Mouse (Mus musculus): ENCODE results near the gene Sowahc. TPM values are rescaled to one million over a fixed set of nuclear protein-coding genes. Genes with fewer than 3 reads are reported as not detected.
A peak's percentile ranks its signal among the peaks of the same experiment; 100 is the strongest.

The Sowahc gene
- polyA plus RNA-seq, 1 experiment from 2014 or later: 2.5 TPM

DNA sequence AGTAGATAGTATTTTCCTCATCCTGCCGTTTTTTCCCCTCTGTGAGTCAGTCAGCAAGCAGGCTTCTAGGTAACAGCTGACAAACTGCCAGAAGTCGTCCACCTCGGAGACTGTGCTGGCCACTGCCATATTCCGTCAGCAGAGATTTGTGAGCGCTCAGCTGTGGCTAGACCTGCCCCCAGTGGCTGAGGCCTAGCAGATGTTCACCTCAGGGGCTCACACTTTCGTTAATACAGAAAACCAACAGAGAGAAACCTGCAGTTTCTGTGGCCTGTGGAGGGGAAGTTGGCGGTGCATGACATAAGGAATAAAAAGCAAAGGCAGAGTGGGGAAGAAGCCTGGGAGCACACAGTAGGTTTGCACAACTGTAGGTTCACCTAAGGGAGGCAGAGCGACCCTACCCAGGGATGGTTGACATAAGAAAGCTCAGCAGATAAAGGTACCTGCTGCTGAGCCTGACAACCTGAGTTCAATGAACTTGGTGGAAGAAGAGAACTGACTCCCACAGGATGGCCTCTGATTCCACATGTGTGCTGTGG, 31.9 kb downstream of the Sowahc start:
- no peak overlapping the region for H3K4me3 ChIP-seq (ENCODE audit: control insufficient read depth in 1 of 2, insufficient read depth in 1 of 2, low read depth in 1 of 2, low read length in 2 of 2)
- H3K27me3 ChIP-seq (ENCODE audit: control insufficient read depth, insufficient read depth, low read length): no peaks in the 10 kb centered on the region
- H3K36me3 ChIP-seq (ENCODE audit: control insufficient read depth, insufficient read depth, low read length): no peaks in the 10 kb centered on the region
- no peak overlapping the region for H3K9ac ChIP-seq (ENCODE audit: low read length)
- 75% methylated on average over 8 of the region's 8 CpGs for WGBS
- H3K4me2 ChIP-seq (ENCODE audit: low read length): no peak overlapping the region
- no peak overlapping the region for H3K27ac ChIP-seq (replicated peaks in 1 of 2; ENCODE audit: control insufficient read depth in 1 of 2, insufficient read depth in 1 of 2, low read depth in 2 of 2, low read length in 2 of 2)
- no peaks in the 10 kb centered on the region for H3K9me3 ChIP-seq (ENCODE audit: control insufficient read depth, low read length)
- no peak for ATAC-seq (ENCODE audit: insufficient number of reproducible peaks, insufficient read depth, low FRiP score, low read depth)
- H3K4me1 ChIP-seq (ENCODE audit: control insufficient read depth in 2 of 2, insufficient read depth in 2 of 2, low read length in 2 of 2): peaks cover 3 to 5% of the 10 kb centered on the region in 2 experiments; a peak in 1 of 4 replicates

DNA sequence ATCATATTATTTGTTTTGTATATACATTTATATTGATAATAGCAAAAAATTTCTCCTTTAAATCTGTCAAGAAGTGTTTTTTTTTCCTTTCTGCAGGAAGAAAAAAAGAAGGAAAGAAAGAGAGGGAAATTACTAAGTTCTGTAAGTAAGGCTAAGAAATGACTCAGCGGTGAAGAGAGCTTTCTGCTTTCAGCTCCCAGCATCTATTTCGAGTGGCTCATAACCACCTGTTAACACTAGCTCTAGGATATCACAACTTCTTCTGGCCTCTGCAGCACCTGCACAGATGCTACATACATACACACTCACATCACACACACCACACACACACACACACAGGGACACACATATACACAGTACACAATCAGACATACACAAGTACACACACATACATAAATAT, 34.8 kb downstream of the Sowahc start:
- no peak overlapping the region for H3K4me3 ChIP-seq (ENCODE audit: control insufficient read depth in 1 of 2, insufficient read depth in 1 of 2, low read depth in 1 of 2, low read length in 2 of 2)
- H3K27me3 ChIP-seq (ENCODE audit: control insufficient read depth, insufficient read depth, low read length): no peaks in the 10 kb centered on the region
- H3K9ac ChIP-seq (ENCODE audit: low read length): no peak overlapping the region
- H3K4me2 ChIP-seq (ENCODE audit: low read length): no peak overlapping the region
- ATAC-seq (ENCODE audit: insufficient number of reproducible peaks, insufficient read depth, low FRiP score, low read depth): no peak
- no peak overlapping the region for H3K27ac ChIP-seq (replicated peaks in 1 of 2; ENCODE audit: control insufficient read depth in 1 of 2, insufficient read depth in 1 of 2, low read depth in 2 of 2, low read length in 2 of 2)
- no peaks in the 10 kb centered on the region for H3K36me3 ChIP-seq (ENCODE audit: control insufficient read depth, insufficient read depth, low read length)
- 76% methylated on average over 2 of the region's 2 CpGs for WGBS
- peaks cover 3 to 5% of the 10 kb centered on the region in 2 experiments; a peak in 1 of 4 replicates for H3K4me1 ChIP-seq (ENCODE audit: control insufficient read depth in 2 of 2, insufficient read depth in 2 of 2, low read length in 2 of 2)
- H3K9me3 ChIP-seq (ENCODE audit: control insufficient read depth, low read length): no peaks in the 10 kb centered on the region

DNA sequence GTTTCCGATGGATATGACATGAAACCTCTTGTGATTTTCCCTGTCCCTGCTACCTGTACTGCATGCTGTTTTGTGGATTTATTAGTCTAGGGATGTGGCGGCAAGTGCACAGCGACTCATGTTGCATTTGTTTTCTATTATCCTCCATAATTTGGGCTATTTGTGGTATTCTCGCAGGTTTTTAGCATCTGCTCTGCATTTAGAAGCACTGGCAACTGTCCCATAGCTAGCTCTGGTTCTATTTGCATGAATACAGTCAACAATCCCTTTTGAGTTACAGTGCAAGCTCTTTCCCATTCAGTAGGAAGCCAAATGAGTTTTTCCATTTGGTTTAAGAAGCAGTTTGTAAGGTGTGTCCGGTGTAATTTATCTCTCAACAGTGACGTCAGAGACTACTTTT, 37.8 kb downstream of the Sowahc start:
- H3K9me3 ChIP-seq (ENCODE audit: control insufficient read depth, low read length): no peaks in the 10 kb centered on the region

DNA sequence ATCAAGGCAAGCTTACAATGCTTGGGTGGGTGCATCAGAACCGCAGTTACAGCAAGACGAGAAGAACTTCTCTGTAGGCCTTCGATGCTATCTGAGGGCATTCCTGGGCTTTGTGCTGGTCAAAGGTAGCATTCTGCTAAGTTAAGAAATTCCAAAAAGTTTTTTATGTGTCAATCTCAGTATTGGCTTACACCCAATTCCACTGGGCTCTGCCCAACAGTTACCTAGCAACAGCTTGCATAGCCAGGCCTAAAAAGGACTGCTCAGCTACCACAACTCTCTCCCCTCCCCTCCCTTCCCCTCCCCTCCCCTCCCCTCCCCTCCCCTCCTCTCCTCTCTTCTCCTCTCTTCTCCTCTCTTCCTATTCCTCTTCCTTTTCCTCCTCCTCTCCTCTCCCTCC, 39.9 kb downstream of the Sowahc start:
- Histone ChIP-seq H3K9ac (ENCODE audit: low read length) (no peak overlapping the region), H3K4me1 (ENCODE audit: control insufficient read depth in 2 of 2, insufficient read depth in 2 of 2, low read length in 2 of 2) (peaks cover 5 to 10% of the 10 kb centered on the region in 2 experiments; a peak in 3 of 4 replicates), H3K9me3 (ENCODE audit: control insufficient read depth, low read length) (no peaks in the 10 kb centered on the region), H3K4me2 (ENCODE audit: low read length) (no peak overlapping the region), H3K27ac (replicated peaks in 1 of 2; ENCODE audit: control insufficient read depth in 1 of 2, insufficient read depth in 1 of 2, low read depth in 2 of 2, low read length in 2 of 2) (no peak overlapping the region), H3K36me3 (ENCODE audit: control insufficient read depth, insufficient read depth, low read length) (no peaks in the 10 kb centered on the region), H3K4me3 (ENCODE audit: control insufficient read depth in 1 of 2, insufficient read depth in 1 of 2, low read depth in 1 of 2, low read length in 2 of 2) (no peak overlapping the region), H3K27me3 (ENCODE audit: control insufficient read depth, insufficient read depth, low read length) (no peaks in the 10 kb centered on the region)
- 75% methylated on average over 3 of the region's 3 CpGs for WGBS
- ATAC-seq (ENCODE audit: insufficient number of reproducible peaks, insufficient read depth, low FRiP score, low read depth): no peak

More for the DNA sequence above, 37.8 kb downstream of the Sowahc start:
- no peak for ATAC-seq (ENCODE audit: insufficient number of reproducible peaks, insufficient read depth, low FRiP score, low read depth)
- Histone ChIP-seq H3K4me2 (ENCODE audit: low read length) (no peak overlapping the region), H3K27me3 (ENCODE audit: control insufficient read depth, insufficient read depth, low read length) (no peaks in the 10 kb centered on the region), H3K36me3 (ENCODE audit: control insufficient read depth, insufficient read depth, low read length) (no peaks in the 10 kb centered on the region), H3K9ac (ENCODE audit: low read length) (no peak overlapping the region), H3K27ac (replicated peaks in 1 of 2; ENCODE audit: control insufficient read depth in 1 of 2, insufficient read depth in 1 of 2, low read depth in 2 of 2, low read length in 2 of 2) (no peak overlapping the region), H3K4me3 (ENCODE audit: control insufficient read depth in 1 of 2, insufficient read depth in 1 of 2, low read depth in 1 of 2, low read length in 2 of 2) (no peak overlapping the region), H3K4me1 (ENCODE audit: control insufficient read depth in 2 of 2, insufficient read depth in 2 of 2, low read length in 2 of 2) (peaks cover 4 to 8% of the 10 kb centered on the region in 2 experiments; a peak in 2 of 4 replicates)
- WGBS: 84% methylated on average over 6 of the region's 6 CpGs

DNA sequence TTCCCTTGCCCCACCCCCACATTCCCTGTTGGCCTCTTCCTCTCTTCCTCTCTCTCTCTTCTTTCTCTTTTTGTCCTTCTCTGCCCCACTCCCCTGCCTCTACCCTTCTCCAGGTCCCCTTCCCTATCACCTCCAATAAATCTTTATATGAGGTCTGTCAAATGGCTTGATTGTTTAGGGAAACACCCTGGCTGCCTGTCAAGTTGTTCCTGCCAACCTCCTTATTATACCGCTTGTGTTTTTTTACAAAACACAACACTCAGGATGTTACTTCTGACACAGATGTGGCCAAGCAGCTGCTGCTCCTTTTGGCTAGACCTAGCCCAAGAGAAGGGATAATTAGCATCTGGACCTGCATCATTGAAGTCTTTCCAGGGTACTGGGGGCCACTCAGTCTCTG, 40.3 kb downstream of the Sowahc start:
- H3K27me3 ChIP-seq (ENCODE audit: control insufficient read depth, insufficient read depth, low read length): no peaks in the 10 kb centered on the region
- H3K36me3 ChIP-seq (ENCODE audit: control insufficient read depth, insufficient read depth, low read length): no peaks in the 10 kb centered on the region
- H3K4me1 ChIP-seq (ENCODE audit: control insufficient read depth in 2 of 2, insufficient read depth in 2 of 2, low read length in 2 of 2): peaks cover 5 to 10% of the 10 kb centered on the region in 2 experiments; a peak in 3 of 4 replicates
- no peak overlapping the region for H3K9ac ChIP-seq (ENCODE audit: low read length)
- no peak overlapping the region for H3K27ac ChIP-seq (replicated peaks in 1 of 2; ENCODE audit: control insufficient read depth in 1 of 2, insufficient read depth in 1 of 2, low read depth in 2 of 2, low read length in 2 of 2)
- ATAC-seq (ENCODE audit: insufficient number of reproducible peaks, insufficient read depth, low FRiP score, low read depth): no peak
- WGBS: 82% methylated on average over 1 of the region's 1 CpGs
- no peak overlapping the region for H3K4me2 ChIP-seq (ENCODE audit: low read length)
- no peak overlapping the region for H3K4me3 ChIP-seq (ENCODE audit: control insufficient read depth in 1 of 2, insufficient read depth in 1 of 2, low read depth in 1 of 2, low read length in 2 of 2)
- H3K9me3 ChIP-seq (ENCODE audit: control insufficient read depth, low read length): no peaks in the 10 kb centered on the region

DNA sequence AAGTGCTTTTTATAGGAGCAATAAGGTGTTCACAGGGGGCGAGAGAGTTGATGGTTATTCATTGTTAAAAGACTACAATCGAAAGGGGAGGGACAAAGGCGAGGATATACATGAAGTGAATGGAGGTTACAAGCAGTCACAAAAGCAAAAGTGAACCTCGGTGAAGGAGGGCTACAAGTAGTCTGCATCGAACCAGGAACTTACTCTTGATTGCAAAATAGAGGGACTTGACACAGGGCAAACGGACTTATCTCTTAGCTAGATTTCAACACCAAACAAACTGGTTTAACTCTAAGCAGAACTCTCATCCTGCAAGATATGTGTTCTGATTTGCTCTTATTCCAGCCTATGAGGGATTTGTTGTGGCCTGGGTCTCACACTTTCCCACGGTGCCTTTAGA, 41.2 kb downstream of the Sowahc start:
- Histone ChIP-seq H3K4me1 (ENCODE audit: control insufficient read depth in 2 of 2, insufficient read depth in 2 of 2, low read length in 2 of 2) (peaks cover 5 to 12% of the 10 kb centered on the region in 2 experiments; a peak in 3 of 4 replicates), H3K9ac (ENCODE audit: low read length) (no peak overlapping the region), H3K27me3 (ENCODE audit: control insufficient read depth, insufficient read depth, low read length) (no peaks in the 10 kb centered on the region), H3K4me3 (ENCODE audit: control insufficient read depth in 1 of 2, insufficient read depth in 1 of 2, low read depth in 1 of 2, low read length in 2 of 2) (no peak overlapping the region), H3K9me3 (ENCODE audit: control insufficient read depth, low read length) (no peaks in the 10 kb centered on the region), H3K4me2 (ENCODE audit: low read length) (no peak overlapping the region), H3K27ac (replicated peaks in 1 of 2; ENCODE audit: control insufficient read depth in 1 of 2, insufficient read depth in 1 of 2, low read depth in 2 of 2, low read length in 2 of 2) (no peak overlapping the region), H3K36me3 (ENCODE audit: control insufficient read depth, insufficient read depth, low read length) (no peaks in the 10 kb centered on the region)
- WGBS: 55% methylated on average over 7 of the region's 7 CpGs
- no peak for ATAC-seq (ENCODE audit: insufficient number of reproducible peaks, insufficient read depth, low FRiP score, low read depth)

DNA sequence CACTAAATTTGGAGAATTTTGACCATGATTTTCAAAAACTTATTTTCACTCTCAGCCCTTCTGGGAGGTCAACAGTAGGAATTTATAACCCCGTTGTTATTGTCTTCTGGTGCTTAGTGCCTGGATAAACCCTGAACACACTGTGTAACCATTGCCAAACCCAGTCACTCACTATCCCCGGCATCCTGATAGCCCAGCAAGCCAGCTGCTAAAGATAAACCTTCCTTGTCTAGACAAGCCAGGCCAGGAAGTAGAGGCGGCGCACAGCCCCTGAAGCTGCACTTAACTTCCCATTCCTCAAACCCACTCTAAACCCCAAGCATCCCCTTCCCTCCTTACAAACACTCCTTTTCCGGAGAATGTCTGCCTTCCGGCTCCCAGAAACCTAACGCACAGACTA, 43.3 kb downstream of the Sowahc start:
- no peaks in the 10 kb centered on the region for H3K36me3 ChIP-seq (ENCODE audit: control insufficient read depth, insufficient read depth, low read length)
- H3K4me2 ChIP-seq (ENCODE audit: low read length): no peak overlapping the region
- no peak for ATAC-seq (ENCODE audit: insufficient number of reproducible peaks, insufficient read depth, low FRiP score, low read depth)
- H3K9me3 ChIP-seq (ENCODE audit: control insufficient read depth, low read length): no peaks in the 10 kb centered on the region
- 26% methylated on average over 7 of the region's 7 CpGs for WGBS
- peaks cover 5 to 14% of the 10 kb centered on the region in 2 experiments; a peak in 3 of 4 replicates for H3K4me1 ChIP-seq (ENCODE audit: control insufficient read depth in 2 of 2, insufficient read depth in 2 of 2, low read length in 2 of 2)
- H3K4me3 ChIP-seq (ENCODE audit: control insufficient read depth in 1 of 2, insufficient read depth in 1 of 2, low read depth in 1 of 2, low read length in 2 of 2): no peak overlapping the region
- no peak overlapping the region for H3K9ac ChIP-seq (ENCODE audit: low read length)
- no peaks in the 10 kb centered on the region for H3K27me3 ChIP-seq (ENCODE audit: control insufficient read depth, insufficient read depth, low read length)
- H3K27ac ChIP-seq (replicated peaks in 1 of 2; ENCODE audit: control insufficient read depth in 1 of 2, insufficient read depth in 1 of 2, low read depth in 2 of 2, low read length in 2 of 2): no peak overlapping the region

DNA sequence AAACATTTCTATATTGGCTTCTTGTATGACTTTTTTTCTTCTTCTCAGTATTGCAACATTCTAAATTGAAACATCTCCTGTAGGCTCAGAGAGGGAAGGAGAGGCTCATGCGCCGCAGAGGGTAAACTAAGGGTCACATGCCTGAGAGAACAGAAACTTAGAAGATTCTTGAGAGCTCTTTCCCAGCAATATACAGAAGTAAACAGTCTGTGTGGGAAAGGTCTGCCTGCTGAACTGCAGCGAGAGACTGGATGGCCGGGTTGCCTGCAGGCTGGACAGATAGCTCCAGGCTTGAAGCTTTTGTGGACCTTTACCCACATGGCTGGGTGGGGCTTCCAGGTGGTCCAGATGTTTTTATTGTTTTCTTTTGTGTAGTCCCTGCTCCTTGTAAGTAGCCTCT, 43.9 kb downstream of the Sowahc start:
- H3K27ac ChIP-seq (replicated peaks in 1 of 2; ENCODE audit: control insufficient read depth in 1 of 2, insufficient read depth in 1 of 2, low read depth in 2 of 2, low read length in 2 of 2): peak overlapping the region in 1 of 2 experiments; percentile 12; a peak in 1 of 4 replicates

More for the DNA sequence above, 43.9 kb downstream of the Sowahc start:
- Histone ChIP-seq H3K4me1 (ENCODE audit: control insufficient read depth in 2 of 2, insufficient read depth in 2 of 2, low read length in 2 of 2) (peaks cover 5 to 14% of the 10 kb centered on the region in 2 experiments; a peak in 3 of 4 replicates), H3K36me3 (ENCODE audit: control insufficient read depth, insufficient read depth, low read length) (no peaks in the 10 kb centered on the region), H3K9me3 (ENCODE audit: control insufficient read depth, low read length) (no peaks in the 10 kb centered on the region), H3K4me2 (ENCODE audit: low read length) (no peak overlapping the region), H3K4me3 (ENCODE audit: control insufficient read depth in 1 of 2, insufficient read depth in 1 of 2, low read depth in 1 of 2, low read length in 2 of 2) (no peak overlapping the region), H3K27me3 (ENCODE audit: control insufficient read depth, insufficient read depth, low read length) (no peaks in the 10 kb centered on the region), H3K9ac (ENCODE audit: low read length) (no peak overlapping the region)
- 49% methylated on average over 4 of the region's 4 CpGs for WGBS
- ATAC-seq (ENCODE audit: insufficient number of reproducible peaks, insufficient read depth, low FRiP score, low read depth): no peak
